Mouse (Mus musculus): ENCODE measurements around the gene Rab11b.

GRCm38 (mm10) chr17:33756108-33756790, 4.1 kb downstream of the Rab11b start:
- TF ChIP-seq CTCF (IDR thresholded peaks at IDR 0.05 in 2 of 3, conservative IDR thresholded peaks at IDR 0.05 in 1 of 3; ENCODE audit: control insufficient read depth in 1 of 3, insufficient read depth in 1 of 3, low read depth in 2 of 3, low read length in 3 of 3, poor library complexity in 1 of 3, severe bottlenecking in 1 of 3) (no peak), ETS1 (IDR thresholded peaks at IDR 0.05; ENCODE audit: low read depth, low read length) (no peak), GABPA (IDR thresholded peaks at IDR 0.05; ENCODE audit: low read depth, low read length) (no peak), USF1 (IDR thresholded peaks at IDR 0.05; ENCODE audit: low read depth, low read length) (no peak)
